Mouse (Mus musculus) stomach, postnatal 0 days (tissue): ENCODE measurements around the gene Tbc1d9. TPM values are rescaled to one million over a fixed set of nuclear protein-coding genes. Genes with fewer than 3 reads are reported as not detected.
A peak's percentile ranks its signal among the peaks of the same experiment; 100 is the strongest.

ENCODE experiments used
- ATAC-seq: fragments of 200-750 bp; cut with Nextera tagmentation; 2 replicates; pipeline ENCODE4 v1.8.0; 2017; ENCODE audit not compliant: low FRiP score, low TSS enrichment
- DNase-seq: peaks from one replicate; pipeline ENCODE4 v3.0.0-alpha.2; 2016; ENCODE audit warnings: low spot score
- H3K27ac ChIP-seq: fragments of 300-500 bp; sonication (generic); replicated peaks from 2 replicates; pipeline ENCODE4 v1.5.1; 2014; ENCODE audit warnings: mild to moderate bottlenecking, control low read depth
- H3K27me3 ChIP-seq: fragments of 300-500 bp; sonication (generic); 2 replicates; pipeline ENCODE4 v1.6.1; 2014; ENCODE audit warnings: low read length; ENCODE audit not compliant: control insufficient read depth, insufficient read depth
- H3K36me3 ChIP-seq: fragments of 300-500 bp; sonication (generic); 2 replicates; pipeline ENCODE4 v1.6.1; 2014; ENCODE audit warnings: low read length, mixed read lengths; ENCODE audit not compliant: control insufficient read depth, insufficient read depth
- H3K4me1 ChIP-seq: fragments of 300-500 bp; sonication (generic); replicated peaks from 2 replicates; pipeline ENCODE4 v1.6.1; 2014; ENCODE audit warnings: antibody characterized with exemption; ENCODE audit not compliant: control insufficient read depth, insufficient read depth
- H3K4me2 ChIP-seq: fragments of 300-500 bp; sonication (generic); replicated peaks from 2 replicates; pipeline ENCODE4 v1.6.1; 2014; ENCODE audit warnings: low read depth, mild to moderate bottlenecking, control low read depth, moderate library complexity
- H3K4me3 ChIP-seq: fragments of 300-500 bp; sonication (generic); 2 replicates; pipeline ENCODE4 v1.5.1; 2014; ENCODE audit warnings: low read depth, low read length, control low read depth
- H3K9ac ChIP-seq: fragments of 300-500 bp; sonication (generic); 2 replicates; pipeline ENCODE4 v1.6.1; 2014; ENCODE audit warnings: mild to moderate bottlenecking, low read length, control low read depth, mixed read lengths
- H3K9me3 ChIP-seq: fragments of 300-500 bp; sonication (generic); 2 replicates; pipeline ENCODE4 v1.6.1; 2016; ENCODE audit warnings: low read length; ENCODE audit not compliant: control insufficient read depth
- CTCF ChIP-seq: IDR thresholded peaks from 2 replicates; pipeline ENCODE4 v1.5.1; 2016; ENCODE audit warnings: antibody characterized with exemption, low read depth, mild to moderate bottlenecking, moderate library complexity
- EP300 ChIP-seq: optimal IDR thresholded peaks from 2 replicates; pipeline ENCODE3; 2016; ENCODE audit warnings: antibody characterized with exemption
- WGBS: fragments of 180-500 bp; shearing (Covaris S2); extraction: QIAGEN DNeasy Blood & Tissue Kit; methylation state at CpG from one replicate; pipeline ENCODE4 v1.1.7; 2014; 5-methylcytosine and 5-hydroxymethylcytosine counted together
- polyA plus RNA-seq: library from polyadenylated mRNA; unstranded; fragments of >200 nt; fragmentation: Nextera tagmentation; extraction: Ambion mirVana; gene quantifications from 2 replicates; pipeline ENCODE4 v1.2.1, GENCODE M21; 2015

Tbc1d9 gene
- polyA plus RNA-seq, 1 experiment from 2014 or later = 2.6 TPM

- Histone ChIP-seq H3K27me3 (no peaks in the 10 kb centered on the region), H3K36me3 (no peaks in the 10 kb centered on the region), H3K4me2 (no peak overlapping the region), H3K27ac (no peak overlapping the region), H3K4me1 (no peaks in the 10 kb centered on the region), H3K9me3 (no peaks in the 10 kb centered on the region), H3K4me3 (no peak overlapping the region), H3K9ac (no peak overlapping the region)
- DNase-seq (no peak), ATAC-seq (no peak)
- no peak for TF ChIP-seq CTCF
- TF ChIP-seq EP300 = no peak
- WGBS = 85% methylated on average over 1 of the region's 1 CpGs
Measured at GRCm38 (mm10) chr8:83159615-83160014, 5.5 kb upstream of the Tbc1d9 start.

DNA sequence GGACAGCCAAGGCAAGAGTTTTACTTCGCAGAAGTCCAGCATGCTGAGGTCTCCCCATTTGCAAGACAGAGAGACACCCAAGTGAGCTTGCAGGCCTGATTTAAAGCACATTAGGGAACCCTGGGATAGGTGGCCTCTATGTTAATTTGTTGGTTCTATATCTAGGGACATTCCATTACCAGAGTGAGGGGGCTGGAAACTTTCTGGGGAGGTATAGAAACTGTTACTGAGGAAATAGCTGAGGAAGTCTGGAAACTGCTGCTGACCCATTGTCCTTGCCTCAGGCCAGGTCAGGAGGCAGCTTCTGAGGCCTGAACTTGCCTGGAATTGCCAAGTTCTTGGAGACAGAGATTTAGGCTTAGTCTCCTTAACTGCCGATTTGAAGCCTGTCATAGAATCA lies 4.5 kb upstream of the Tbc1d9 start:
- Histone ChIP-seq H3K4me1 (no peaks in the 10 kb centered on the region), H3K4me3 (no peak overlapping the region), H3K9ac (no peak overlapping the region), H3K27me3 (no peaks in the 10 kb centered on the region), H3K9me3 (no peaks in the 10 kb centered on the region), H3K36me3 (no peaks in the 10 kb centered on the region), H3K27ac (no peak overlapping the region), H3K4me2 (no peak overlapping the region)
- DNase-seq = no peak
- 75% methylated on average over 2 of the region's 2 CpGs for WGBS
- ATAC-seq = no peak
- TF ChIP-seq CTCF (no peak), EP300 (no peak)

GRCm38 (mm10) chr8:83165931-83166867 lies 1.0 kb downstream of the Tbc1d9 start, which contains the start of gene Gm10645:
Gm10645 (minus strand) TSS chr8:83166170.
- DNase-seq = peak; percentile 79

GRCm38 (mm10) chr8:83167932-83168331 lies 2.8 kb downstream of the Tbc1d9 start:
- H3K4me2 ChIP-seq = no peak overlapping the region
- 62% methylated on average over 3 of the region's 3 CpGs for WGBS

More at GRCm38 (mm10) chr8:83165931-83166867, 1.0 kb downstream of the Tbc1d9 start, which contains the start of gene Gm10645:
- no peak for TF ChIP-seq EP300
- TF ChIP-seq CTCF = no peak
- H3K27ac ChIP-seq = peak within 1 kb of the TSS; percentile 95
- H3K9me3 ChIP-seq = no peaks in the 10 kb centered on the region
- peak within 1 kb of the TSS; percentile 89 for H3K4me2 ChIP-seq
- peak within 1 kb of the TSS; percentile 88 for H3K9ac ChIP-seq
- ATAC-seq = peak; percentile 59
- WGBS = 3% methylated on average over 54 of the region's 54 CpGs
- H3K4me1 ChIP-seq = no peaks in the 10 kb centered on the region
- H3K4me3 ChIP-seq = peak within 1 kb of the TSS; percentile 77
- no peaks in the 10 kb centered on the region for H3K36me3 ChIP-seq
- no peaks in the 10 kb centered on the region for H3K27me3 ChIP-seq

GRCm38 (mm10) chr8:83169127-83169526 lies 4.0 kb downstream of the Tbc1d9 start:
- Histone ChIP-seq H3K9ac (no peak overlapping the region), H3K36me3 (no peaks in the 10 kb centered on the region), H3K9me3 (no peaks in the 10 kb centered on the region), H3K4me1 (no peaks in the 10 kb centered on the region), H3K27ac (no peak overlapping the region), H3K27me3 (no peaks in the 10 kb centered on the region), H3K4me3 (no peak overlapping the region), H3K4me2 (no peak overlapping the region)
- WGBS = 67% methylated on average over 3 of the region's 3 CpGs
- TF ChIP-seq CTCF = no peak
- no peak for TF ChIP-seq EP300
- ATAC-seq (no peak), DNase-seq (no peak)

More at GRCm38 (mm10) chr8:83167932-83168331, 2.8 kb downstream of the Tbc1d9 start:
- no peak overlapping the region for H3K27ac ChIP-seq
- no peaks in the 10 kb centered on the region for H3K4me1 ChIP-seq
- H3K9ac ChIP-seq = no peak overlapping the region
- TF ChIP-seq CTCF (no peak), EP300 (no peak)
- no peaks in the 10 kb centered on the region for H3K9me3 ChIP-seq
- no peaks in the 10 kb centered on the region for H3K36me3 ChIP-seq
- no peak for DNase-seq
- no peak for ATAC-seq
- H3K27me3 ChIP-seq = no peaks in the 10 kb centered on the region
- H3K4me3 ChIP-seq = no peak overlapping the region

GRCm38 (mm10) chr8:83169709-83170108 lies 4.6 kb downstream of the Tbc1d9 start:
- no peak overlapping the region for H3K27ac ChIP-seq
- no peak overlapping the region for H3K9ac ChIP-seq
- H3K4me2 ChIP-seq = no peak overlapping the region
- TF ChIP-seq CTCF (peak; percentile 70), EP300 (no peak)
- no peak for ATAC-seq
- no peaks in the 10 kb centered on the region for H3K9me3 ChIP-seq
- no peaks in the 10 kb centered on the region for H3K36me3 ChIP-seq
- no peaks in the 10 kb centered on the region for H3K4me1 ChIP-seq
- no peak for DNase-seq
- WGBS = 92% methylated on average over 2 of the region's 2 CpGs
- H3K27me3 ChIP-seq = no peaks in the 10 kb centered on the region
- no peak overlapping the region for H3K4me3 ChIP-seq
